Mouse (Mus musculus) small intestine, adult 2 months (tissue): ENCODE data around the gene Prdm16.

ENCODE experiments used
- CTCF ChIP-seq: fragments of 200-500 bp; IDR thresholded peaks from 2 replicates; pipeline ENCODE4 v1.5.1; 2012; ENCODE audit warnings: low read depth, mild to moderate bottlenecking, control low read depth, inconsistent platforms, low read length, moderate library complexity, mixed read lengths; ENCODE audit not compliant: insufficient replicate concordance, insufficient read length; ENCODE audit errors: extremely low read depth
- POLR2A ChIP-seq: fragments of 200-500 bp; IDR thresholded peaks from 2 replicates; pipeline ENCODE4 v1.6.1; 2012; ENCODE audit warnings: low read depth, mild to moderate bottlenecking, control low read depth, inconsistent platforms, low read length, moderate library complexity

- TF ChIP-seq POLR2A (no peak), CTCF (no peak)
These were observed 191.0 kb downstream of the Prdm16 start for GRCm38 (mm10) chr4:154445721-154446120.
